Mouse (Mus musculus) fibroblast of lung, adult 2 months (primary cell): ENCODE measurements around the gene Sgca.

ENCODE experiments used
- DNase-seq: peaks from one replicate; pipeline ENCODE4 v3.0.0-alpha.2; 2011; ENCODE audit warnings: low read depth

Sgca gene

DNA sequence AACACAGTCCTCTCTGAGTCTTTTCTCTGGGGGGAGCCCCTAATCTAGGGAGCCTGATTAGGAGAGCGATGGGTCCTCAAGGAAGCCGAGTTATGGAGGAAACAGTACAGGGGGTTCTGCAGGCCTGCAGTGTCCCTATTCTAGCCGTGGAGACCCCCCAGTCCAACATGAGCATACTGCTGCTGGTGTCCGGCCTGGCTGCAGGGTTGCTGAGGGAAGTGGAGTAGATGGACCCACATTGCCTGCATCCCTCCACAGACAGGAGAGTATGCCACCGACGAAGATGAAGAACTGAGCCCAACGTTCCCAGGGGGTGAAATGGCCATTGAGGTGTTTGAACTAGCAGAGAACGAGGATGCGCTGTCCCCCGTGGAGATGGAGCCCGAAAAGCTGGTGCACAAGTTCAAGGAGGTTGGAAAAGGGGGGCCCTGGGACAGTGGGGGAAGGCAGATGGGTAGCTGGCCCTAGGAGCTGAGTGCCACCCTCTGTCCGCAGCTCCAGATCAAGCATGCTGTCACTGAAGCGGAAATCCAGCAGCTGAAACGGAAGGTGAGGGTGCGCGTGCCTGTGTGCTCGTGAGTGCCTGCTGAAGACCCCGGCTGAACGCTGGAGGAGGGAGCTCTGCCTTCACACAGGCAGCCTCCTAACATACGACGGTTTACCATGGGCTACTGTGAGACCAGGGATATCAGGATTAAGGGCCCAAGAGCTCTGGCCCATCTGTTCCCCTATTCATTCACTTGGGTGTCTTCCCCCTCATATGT, 25.6 kb upstream of the Sgca start:
- no peak for DNase-seq

DNA sequence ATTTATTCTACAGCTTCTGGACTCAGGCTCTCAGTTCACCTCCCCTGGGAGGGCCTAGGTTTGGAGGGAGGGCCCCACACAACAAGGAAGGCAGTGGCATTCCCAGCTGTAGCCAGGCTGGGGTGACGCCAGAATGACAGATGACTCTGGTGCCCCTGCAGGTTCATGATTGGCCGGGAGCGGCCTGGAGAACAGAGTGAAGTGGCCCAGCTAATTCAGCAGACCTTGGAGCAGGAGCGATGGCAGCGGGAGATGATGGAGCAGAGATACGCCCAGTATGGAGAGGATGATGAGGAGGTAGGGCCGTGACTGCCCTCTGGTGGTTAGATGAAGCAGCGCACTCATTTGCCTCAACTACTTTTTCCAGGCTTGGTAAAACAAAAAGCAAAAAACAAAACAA, 24.9 kb upstream of the Sgca start:
- no peak for DNase-seq

DNA sequence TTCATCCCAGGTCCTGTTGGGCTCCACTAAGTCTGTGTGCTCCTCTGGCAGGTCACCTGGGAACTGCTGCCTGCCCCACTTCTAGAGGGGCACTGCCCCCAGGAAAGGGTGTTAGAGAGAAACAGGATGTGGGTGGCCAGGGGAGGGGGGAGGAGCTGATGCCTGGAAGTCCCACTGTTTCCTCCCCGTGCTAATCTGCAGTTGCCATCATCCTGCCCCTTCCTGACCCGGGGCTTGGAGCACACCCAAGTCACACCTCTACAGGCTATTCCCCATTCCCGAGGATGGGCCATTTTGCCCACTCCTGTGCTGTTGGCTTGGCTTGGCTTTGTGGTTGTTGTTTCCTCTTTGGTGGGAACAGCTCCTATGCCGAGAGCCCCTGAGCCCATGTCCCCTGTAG, 24.4 kb upstream of the Sgca start:
- DNase-seq, result no peak

DNA sequence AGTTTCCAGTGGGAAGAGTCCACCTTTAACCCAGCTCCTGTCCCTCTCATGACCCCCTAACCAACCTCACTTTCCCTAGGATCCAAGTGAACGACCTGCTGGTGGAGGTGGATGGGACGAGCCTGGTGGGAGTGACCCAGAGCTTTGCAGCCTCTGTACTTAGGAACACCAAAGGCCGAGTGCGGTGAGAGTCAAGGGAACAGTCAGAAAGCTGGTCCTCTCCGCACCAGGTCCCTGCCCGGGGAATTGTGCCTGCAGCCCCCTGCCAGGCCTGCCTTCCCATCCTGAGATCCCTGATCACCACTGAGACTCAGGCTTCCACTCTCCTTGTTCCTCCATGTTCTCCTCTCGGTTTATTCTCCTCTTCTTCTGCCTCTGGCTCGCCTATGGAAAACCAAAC, 24.0 kb upstream of the Sgca start:
- no peak for DNase-seq

DNA sequence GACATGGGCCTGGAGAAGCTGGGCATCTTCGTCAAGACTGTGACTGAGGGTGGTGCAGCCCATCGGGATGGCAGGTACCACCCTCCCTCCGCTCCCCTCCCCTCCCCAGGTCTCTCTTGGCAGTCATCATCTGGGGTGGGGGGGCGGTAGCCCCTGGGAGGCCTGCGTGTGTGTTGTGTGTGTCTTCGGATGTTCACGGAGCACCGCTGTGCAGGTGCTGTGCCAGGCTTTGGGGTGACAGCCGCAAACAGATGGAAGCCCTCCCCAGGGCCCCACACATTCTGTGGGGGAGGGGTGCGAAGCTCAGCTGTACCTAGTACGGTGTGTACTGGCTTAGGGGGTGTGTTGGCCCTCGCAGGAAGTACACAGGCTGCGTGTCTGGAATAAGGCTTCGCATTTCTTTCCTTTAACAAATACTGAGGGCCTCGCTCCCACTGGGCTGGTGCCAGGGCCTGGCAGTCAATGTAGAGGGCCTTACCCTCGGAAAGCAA, 22.0 kb upstream of the Sgca start:
- no peak for DNase-seq

DNA sequence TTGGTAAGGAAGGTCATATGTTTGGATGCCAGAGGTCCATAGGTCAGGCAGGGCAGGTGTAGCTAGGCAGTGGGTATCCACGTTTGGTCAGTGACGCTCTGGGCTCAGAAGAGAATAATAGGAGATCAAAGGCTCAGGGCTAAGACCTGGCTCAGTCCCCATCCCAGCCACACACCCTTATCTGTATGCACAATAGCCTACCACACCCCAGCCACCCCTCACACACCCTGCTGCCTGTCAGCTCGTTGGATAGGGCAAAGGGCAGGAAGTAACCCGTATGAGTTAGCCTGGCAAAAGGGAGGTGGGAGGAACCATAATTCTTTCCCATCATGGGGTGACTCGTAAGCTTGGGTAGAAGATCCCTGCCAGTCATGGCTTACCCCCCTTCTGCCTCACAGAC, 21.5 kb upstream of the Sgca start:
- DNase-seq, result no peak

DNA sequence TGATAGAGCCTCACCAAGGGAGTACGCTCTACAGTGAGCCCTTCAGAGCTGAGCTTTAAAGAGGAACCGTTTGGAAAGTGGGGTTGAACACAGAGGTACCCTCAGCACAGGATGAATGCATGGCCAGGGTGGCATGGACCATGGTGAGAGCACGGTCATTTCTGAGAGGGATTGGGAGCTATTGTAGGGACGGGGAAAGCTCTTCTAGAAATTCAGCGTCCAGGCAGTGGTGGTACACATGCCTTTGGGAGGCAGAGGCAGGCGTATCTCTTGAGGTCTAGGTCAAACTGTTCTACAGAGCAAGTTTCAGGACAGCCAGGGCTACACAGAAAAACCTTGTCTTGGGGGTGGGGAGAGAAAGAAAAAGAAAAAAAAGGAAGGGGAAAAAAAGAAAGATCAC, 20.9 kb upstream of the Sgca start:
- no peak for DNase-seq

DNA sequence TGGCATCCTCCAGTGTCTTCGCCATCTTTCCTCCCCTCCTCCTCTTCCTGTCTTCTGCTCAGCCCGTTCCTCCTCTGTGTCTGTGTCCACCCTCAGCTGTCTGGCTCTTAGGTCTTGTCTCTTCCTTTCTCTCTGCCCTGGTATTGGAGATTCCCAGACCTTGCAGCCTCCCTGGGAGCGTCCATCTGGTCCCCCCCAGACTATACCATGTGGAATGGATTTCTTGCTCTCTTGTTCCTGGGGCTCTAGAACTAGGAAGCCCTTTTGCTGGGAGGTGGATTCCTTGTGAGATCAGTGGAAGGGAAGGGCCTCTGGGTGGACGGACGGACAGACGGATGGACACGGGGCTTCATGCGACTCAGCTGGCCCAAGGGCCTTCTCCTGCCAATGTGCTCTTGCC, 20.0 kb upstream of the Sgca start:
- no peak for DNase-seq

DNA sequence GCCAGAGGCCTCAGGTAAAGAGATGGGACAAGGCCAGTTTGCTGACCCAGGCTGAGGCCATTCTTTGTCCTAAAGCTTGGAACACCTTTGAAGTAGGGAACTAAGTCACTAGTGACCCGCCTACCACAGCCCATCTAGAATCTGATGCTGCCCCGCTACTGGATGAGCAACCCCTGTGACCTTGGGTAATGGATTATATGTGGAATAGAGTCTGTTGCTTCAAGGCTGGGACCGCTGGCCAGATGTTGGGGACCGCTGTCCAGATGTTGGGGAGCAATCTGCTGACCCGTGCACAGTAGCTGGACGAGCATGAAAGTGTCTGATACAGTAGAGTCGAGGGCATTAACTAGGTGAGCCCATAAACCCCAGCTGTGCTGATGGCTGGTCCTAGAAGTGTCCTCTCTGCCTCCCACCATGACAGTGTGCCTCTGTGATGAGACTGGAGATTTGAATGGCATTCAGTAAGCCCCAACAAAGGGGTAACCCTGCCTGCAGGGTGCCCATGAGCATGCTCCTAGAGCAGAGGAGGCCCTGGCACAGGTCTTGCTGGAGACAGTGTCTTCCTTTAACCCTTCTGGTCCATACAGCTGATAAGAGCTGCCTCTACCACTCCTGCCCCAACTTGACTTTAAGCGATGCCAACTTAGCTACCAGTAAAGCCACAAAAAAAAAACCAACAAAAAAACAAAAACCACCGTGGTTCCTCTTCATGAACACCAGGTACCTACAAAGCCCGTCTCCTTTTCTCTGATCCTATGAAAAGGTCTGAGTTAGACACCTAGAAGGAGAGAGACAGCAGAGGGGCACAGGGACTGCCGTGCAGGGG, 19.0 kb upstream of the Sgca start:
- no peak for DNase-seq

DNA sequence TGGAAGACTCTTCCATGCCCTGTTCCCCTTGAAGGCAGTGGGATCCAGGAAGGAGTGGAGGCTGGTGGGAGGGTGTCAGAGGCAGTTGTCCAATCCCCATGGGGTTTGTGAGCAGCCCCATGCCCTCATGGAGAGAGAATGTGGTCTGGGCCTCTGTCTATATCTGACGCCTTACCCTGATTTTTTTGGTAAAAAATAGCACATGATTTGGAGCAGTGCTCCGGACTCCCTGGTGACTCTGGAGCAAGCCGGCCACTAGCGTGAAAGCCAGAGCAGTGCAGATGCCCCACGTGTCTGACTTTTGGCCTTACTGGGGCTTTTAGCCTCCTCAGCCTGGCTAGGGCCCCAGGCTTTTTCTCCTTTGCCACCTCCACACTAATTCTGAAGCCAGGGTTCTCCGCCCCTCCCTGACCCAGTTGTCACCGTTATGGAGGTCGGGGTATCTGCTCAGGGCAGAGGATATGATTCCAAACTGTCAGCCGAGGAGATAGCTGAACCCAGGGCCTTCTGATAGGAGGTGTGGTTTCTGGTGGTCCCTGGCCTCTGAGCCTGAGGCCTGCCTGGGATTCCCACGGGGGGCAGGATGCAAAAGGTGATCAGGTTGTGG, 18.2 kb upstream of the Sgca start:
- DNase-seq, result no peak

DNA sequence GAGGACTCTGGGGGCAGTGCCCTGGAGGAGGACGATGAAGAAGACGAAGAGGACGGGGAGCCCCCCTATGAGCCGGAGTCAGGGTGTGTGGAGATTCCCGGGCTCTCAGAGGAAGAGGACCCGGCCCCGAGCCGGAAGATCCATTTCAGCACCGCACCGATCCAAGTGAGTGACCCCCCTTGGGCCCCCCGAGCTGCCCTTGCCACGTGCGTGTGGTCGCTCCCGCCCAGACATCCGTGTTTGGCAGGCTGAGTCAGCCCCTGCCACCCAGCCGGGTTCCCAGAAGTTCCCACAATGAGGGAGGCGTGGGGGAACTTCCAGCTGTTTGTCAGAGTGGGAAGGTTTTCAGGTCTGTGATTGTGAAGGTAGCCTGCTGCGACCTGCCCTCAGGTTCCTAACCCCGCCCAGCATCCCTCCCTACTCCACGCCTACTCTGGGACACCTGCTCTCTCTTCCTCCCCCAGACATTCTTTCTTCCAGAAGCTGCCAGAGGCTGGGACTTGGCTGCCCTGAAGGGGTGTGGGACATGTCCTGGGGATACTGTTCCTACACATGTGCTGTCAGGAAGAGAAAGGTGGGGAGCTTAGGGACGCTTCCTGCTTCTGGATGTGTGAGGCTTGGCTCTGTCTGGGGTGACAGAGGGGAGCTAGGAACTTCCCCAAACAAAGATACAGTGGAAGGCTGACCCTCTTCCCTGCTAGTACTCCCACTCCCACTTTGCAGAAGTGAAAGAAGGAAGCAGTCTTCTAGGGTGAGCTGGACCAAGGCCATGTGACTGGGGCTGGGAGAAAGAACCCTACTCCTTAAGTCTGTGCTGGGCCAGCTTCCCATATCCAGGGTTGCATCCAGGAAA, 16.9 kb upstream of the Sgca start:
- DNase-seq, result no peak

DNA sequence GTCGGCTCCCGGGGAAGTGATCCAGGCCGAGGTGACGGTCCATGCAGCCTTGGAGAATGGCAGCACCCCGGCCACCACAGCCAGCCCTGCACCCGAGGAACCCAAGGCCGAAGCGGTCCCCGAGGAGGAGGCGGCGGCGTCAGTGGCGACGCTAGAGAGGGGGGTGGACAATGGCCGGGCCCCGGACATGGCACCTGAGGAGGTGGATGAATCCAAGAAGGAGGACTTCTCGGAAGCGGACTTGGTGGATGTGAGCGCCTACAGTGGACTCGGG, 16.3 kb upstream of the Sgca start:
- DNase-seq, result no peak

DNA sequence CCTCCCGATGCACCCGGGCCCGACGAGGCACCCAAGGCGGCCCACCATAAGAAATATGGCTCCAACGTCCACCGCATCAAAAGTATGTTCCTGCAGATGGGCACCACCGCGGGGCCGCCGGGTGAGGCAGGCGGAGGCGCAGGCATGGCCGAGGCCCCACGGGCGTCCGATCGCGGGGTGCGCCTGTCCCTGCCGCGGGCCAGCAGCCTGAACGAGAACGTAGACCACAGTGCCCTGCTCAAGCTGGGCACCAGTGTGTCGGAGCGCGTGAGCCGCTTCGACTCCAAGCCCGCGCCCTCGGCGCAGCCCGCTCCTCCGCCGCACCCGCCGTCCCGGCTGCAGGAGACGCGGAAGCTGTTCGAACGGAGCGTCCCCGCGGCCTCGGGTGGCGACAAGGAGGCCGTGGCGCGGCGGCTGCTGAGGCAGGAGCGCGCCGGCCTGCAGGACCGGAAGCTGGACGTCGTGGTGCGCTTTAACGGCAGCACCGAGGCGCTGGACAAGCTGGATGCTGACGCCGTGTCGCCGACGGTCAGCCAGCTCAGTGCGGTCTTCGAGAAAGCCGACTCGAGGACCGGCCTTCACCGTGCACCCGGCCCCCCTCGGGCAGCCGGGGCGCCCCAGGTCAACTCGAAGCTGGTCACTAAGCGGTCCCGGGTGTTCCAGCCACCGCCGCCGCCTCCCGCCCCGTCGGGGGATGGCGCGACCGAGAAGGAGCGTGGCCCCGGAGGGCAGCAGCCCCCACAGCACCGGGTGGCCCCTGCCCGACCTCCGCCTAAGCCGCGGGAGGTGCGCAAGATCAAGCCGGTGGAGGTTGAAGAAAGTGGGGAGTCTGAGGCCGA, 15.7 kb upstream of the Sgca start:
- DNase-seq, result no peak

DNA sequence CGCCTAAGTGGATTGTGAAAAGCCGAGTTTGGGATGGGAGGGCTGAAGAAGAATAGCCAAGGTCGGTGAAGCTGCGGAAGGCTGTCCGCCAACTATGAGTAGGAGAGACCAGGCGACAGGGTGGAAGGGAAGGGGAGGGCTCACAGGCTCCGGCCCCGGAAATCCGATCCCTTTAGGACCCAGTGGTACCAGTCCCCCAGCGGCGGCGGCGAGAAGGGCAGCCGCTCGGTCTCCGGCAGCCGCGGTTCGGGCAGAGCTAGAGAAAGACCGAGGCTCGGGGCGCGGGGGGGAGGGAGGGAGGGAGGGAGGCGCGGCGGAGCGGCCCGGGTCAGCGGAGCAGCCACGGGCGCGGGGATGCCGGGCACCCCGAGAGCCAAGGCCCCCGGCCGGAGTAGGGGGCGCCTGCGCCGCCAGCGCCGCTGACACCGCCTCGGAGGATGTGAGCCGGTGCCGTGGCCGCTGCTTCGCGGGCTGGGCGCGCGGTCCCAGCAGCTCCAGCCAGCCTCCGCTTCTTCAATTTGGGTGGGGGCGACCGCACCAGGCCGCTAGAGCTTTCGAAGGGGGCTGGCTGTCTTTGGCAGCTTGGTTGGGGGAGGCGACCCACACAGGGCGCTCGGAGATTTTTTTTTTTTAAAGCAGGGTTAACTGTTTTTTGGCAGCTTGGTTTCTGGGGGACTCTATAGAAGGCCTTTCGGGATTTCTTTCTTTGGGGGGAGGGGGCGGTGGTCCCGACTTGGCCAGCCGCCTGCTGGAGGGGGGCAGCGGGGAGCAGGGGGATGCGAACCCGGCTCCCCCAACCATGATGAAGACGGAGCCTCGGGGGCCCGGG, 14.8 kb upstream of the Sgca start, which contains the start of gene Ppp1r9b:
Ppp1r9b (plus strand) TSS at position 287 of the 829 bp plus-strand sequence.
- peak; percentile 77 for DNase-seq

DNA sequence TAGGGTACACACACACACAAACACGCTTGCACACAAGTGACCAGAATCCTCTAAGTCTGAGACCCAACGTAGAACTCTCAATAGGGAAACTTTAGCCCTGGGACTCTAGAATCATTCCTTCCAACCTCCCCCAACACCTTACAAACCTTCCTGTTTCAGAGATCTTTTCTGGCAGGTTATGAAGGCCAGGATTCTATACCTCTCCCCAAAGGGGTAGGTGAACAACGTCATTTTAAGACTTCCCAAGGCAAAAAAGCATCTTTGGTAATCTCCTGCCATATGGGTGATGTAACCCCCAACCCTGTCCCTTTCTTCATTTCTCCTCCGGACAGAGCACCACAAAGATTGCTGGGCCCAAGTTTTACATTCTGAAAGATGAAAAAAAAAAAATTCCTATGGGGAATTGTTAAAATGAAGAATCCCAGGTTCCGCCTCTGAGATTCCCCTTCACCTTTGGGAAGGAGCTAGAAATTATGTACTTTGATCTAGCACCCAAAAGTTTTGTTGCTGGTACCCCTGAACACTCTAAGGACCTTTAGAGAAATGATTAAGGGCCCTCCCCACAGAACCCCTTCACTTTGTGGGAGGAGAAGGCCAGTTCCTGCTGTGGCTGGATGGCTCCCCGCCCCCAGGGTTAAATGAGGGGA, 14.1 kb upstream of the Sgca start:
- no peak for DNase-seq

DNA sequence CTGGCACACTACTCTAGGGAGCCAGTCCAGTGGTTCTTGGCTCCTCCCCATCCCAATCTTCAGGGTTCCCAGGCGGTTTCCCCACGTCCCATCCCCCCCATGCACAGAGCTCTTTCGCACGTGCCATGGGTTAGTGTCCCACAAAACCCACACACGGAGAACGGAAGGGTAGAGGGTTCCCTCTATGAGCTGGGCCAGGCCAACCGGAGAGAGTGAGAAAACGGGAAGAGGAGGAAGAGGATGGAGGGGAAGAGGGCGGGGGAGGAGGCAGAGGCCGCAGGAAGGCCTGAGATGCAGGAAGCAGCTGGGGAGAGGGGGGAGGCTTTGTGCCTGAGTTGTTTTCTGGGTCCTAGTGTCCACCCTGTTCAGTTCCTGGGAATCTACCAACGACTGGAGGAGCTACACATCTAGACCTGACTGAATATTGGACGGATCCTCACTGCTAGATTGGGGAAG, 13.5 kb upstream of the Sgca start:
- peak; percentile 89 for DNase-seq

DNA sequence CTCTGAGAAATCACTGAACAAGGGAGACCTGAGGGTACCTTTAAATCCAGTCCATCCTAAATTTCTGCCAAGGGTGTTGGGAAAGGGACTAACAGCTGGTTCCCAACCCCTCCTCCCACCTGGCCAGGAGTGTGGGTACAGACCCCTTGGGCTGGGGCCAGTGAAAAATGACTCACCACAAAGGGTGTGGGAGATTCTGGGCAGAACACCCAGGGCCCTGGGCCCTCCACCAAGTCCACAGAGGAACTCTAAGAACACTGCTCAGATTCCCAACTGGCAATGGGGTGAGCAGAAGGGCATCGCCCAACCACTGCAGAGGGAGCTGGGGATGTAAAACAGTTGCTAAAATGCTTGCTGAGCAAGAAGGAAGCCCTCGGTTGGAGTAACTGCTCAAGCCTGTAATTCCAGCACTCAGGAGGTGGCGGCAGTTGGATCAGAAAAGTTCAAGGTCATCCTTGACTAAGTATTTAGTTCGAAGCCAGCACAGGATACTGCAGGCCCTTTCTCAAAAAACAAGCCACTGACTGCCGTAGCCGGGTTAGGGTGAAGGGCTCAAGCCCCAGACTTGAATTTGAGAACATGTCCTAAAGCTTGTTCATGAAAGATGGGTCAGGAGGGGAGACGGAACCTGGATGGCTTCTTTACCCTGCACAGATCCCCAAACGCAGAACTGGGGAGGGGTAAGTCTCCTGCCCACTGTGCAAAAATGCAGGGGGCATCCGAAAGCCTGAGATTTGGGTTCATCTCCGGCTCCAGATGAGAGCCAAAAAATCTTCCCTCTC, 12.8 kb upstream of the Sgca start:
- peak; percentile 93 for DNase-seq

DNA sequence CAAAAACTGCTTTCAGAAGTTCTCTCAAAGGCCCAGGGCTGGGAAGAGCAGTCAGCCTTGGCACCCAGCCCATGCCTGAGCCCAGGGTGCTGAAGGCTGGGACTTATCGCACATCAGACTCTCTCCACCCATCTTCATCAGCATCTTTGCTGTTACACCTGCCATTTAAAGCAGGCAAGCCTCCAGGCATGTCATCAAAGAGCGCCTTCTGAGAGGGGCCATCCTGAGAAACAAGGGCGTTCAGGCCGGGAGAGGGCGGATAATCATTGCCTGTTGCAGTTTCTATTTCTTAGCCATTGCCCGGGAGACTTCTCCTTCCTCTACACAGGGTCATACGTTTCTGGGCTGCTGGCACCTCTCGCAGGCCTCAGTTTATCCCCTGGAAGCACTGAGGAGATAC, 11.7 kb upstream of the Sgca start:
- no peak for DNase-seq

DNA sequence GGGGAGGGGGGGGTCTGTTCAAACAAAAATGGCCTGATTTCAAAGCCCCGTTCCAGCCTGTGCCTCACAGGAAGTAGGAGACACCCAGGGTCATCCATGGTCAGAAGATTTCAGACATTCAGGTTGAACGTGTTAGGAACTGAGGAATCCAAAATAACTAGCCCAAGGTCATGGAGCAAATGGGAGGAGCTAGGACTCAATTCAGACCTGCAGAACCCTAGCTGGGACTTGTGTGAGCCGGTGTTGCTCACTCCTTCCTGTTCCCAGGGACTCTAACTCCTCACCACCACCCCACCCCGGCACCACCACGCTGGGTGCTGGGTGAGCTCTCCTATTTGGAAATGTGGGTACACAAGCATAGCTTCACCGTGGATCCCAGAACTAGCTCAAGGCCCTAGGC, 11.2 kb upstream of the Sgca start:
- no peak for DNase-seq
